Mouse (Mus musculus) heart, adult 18-20 months (tissue): ENCODE measurements around the gene Khsrp. TPM values are rescaled to one million over a fixed set of nuclear protein-coding genes. Genes with fewer than 3 reads are reported as not detected.

ENCODE experiments used
- DNase-seq, 2 experiments: peaks; one replicate each; pipeline ENCODE4 v3.0.0; 2021 to 2022; ENCODE audit warnings: mixed read lengths in 1 of 2
- total RNA-seq, 2 experiments: library from RNA; stranded (reverse); gene quantifications; 2 replicates each; pipeline ENCODE4 v1.2.3; 2021

The Khsrp gene
- total RNA-seq, 2 experiments from 2014 or later = 38.3 to 42.5 TPM

- DNase-seq = peak; percentile 100
These were observed 519 bp upstream of the Khsrp start for GRCm38 (mm10) chr17:57031661-57032420.

- peak in 1 of 2 experiments; percentile 32 for DNase-seq
These were observed 1.6 kb downstream of the Khsrp start for GRCm38 (mm10) chr17:57029691-57030090.

- no peak for DNase-seq
These were observed 3.9 kb downstream of the Khsrp start for GRCm38 (mm10) chr17:57027471-57027870.

GRCm38 (mm10) chr17:57020960-57021359 is 10.4 kb downstream of the Khsrp start:
- DNase-seq = no peak

- no peak for DNase-seq
These were observed 11.6 kb downstream of the Khsrp start for GRCm38 (mm10) chr17:57019693-57020092.

GRCm38 (mm10) chr17:57012245-57012795 is 19.0 kb downstream of the Khsrp start:
- DNase-seq = no peak

GRCm38 (mm10) chr17:57011236-57012141 is 19.8 kb downstream of the Khsrp start, which contains the start of the genes Gtf2f1 and Gm17949:
Gene Gtf2f1 (minus strand): TSS chr17:57011288.
Gene Gm17949 (plus strand): TSS chr17:57011469.
- DNase-seq = peak; percentile 95

- no peak for DNase-seq
These were observed 20.4 kb downstream of the Khsrp start for GRCm38 (mm10) chr17:57010911-57011235.

GRCm38 (mm10) chr17:57007137-57007905 is 24.0 kb downstream of the Khsrp start:
- DNase-seq = no peak

GRCm38 (mm10) chr17:57003994-57004393 is 27.3 kb downstream of the Khsrp start:
- DNase-seq = no peak

- no peak for DNase-seq
These were observed 30.1 kb downstream of the Khsrp start for GRCm38 (mm10) chr17:57001228-57001627.

- DNase-seq = peak in 1 of 2 experiments; percentile 31
These were observed 31.2 kb downstream of the Khsrp start, which contains the start of gene Pspn for GRCm38 (mm10) chr17:56999968-57000609. Gene Pspn (minus strand): TSS chr17:57000018.

GRCm38 (mm10) chr17:56999414-56999813 is 31.9 kb downstream of the Khsrp start:
- no peak for DNase-seq

- peak; percentile 96 to 99 for DNase-seq
These were observed 34.2 kb downstream of the Khsrp start, which contains the start of gene Alkbh7 for GRCm38 (mm10) chr17:56997029-56997667. Gene Alkbh7 (plus strand): TSS chr17:56997339.

- peak in 1 of 2 experiments; percentile 22 for DNase-seq
These were observed 34.8 kb downstream of the Khsrp start for GRCm38 (mm10) chr17:56996506-56996905.

GRCm38 (mm10) chr17:56995046-56995445 is 36.3 kb downstream of the Khsrp start:
- no peak for DNase-seq

GRCm38 (mm10) chr17:56990966-56991365 is 40.4 kb downstream of the Khsrp start:
- DNase-seq = no peak

GRCm38 (mm10) chr17:56990115-56990746 is 41.1 kb downstream of the Khsrp start, which contains the start of gene Clpp:
Gene Clpp (plus strand): TSS chr17:56990305.
- DNase-seq = peak; percentile 98

- DNase-seq = no peak
These were observed 41.7 kb downstream of the Khsrp start for GRCm38 (mm10) chr17:56989467-56990114.
